Mouse (Mus musculus): Measurements from ENCODE around the gene Ung. TPM values are rescaled to one million over a fixed set of nuclear protein-coding genes. Genes with fewer than 3 reads are reported as not detected.

The Ung gene
- total RNA-seq, 2 experiments from 2014 or later = 3.3 to 5.3 TPM

DNA sequence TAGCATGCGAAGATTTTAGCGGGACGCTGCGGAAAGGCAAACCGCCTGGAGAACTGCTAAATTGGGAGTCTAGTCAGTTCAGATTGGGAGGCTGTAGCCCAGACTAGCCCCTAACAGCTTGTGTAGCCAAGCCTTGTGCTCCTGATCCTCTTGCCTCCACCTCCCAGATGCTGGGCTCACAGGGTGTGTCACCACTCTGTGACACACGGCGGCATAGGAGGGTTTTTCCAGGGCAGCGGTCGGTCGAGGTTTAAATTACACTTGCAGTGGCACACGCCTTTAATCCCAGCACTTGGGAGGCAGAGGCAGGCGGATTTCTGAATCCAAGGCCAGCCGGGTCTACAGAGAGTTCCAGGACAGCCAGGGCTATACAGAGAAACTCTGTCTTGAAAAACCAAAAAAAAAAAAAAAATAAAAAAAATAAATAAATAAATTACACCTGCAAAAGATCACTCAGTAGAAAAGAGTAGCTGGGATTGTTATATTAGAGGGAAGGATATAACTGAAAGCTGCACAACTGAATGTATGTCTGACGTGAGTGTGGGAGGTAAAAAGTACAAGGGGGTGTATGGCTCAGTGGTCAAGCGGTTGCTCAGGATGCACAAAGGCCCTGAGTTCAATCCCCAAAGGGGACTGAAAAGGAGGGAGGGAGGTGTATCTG, 506 bp upstream of the Ung start:
- intact Hi-C loops (cut with DNase I) = loop anchor here (10.0 kb wide), 1 partner anchor 175 kb away; no protein-coding TSS in a partner anchor
- no peak for DNase-seq (ENCODE audit: low spot score in 2 of 2)

DNA sequence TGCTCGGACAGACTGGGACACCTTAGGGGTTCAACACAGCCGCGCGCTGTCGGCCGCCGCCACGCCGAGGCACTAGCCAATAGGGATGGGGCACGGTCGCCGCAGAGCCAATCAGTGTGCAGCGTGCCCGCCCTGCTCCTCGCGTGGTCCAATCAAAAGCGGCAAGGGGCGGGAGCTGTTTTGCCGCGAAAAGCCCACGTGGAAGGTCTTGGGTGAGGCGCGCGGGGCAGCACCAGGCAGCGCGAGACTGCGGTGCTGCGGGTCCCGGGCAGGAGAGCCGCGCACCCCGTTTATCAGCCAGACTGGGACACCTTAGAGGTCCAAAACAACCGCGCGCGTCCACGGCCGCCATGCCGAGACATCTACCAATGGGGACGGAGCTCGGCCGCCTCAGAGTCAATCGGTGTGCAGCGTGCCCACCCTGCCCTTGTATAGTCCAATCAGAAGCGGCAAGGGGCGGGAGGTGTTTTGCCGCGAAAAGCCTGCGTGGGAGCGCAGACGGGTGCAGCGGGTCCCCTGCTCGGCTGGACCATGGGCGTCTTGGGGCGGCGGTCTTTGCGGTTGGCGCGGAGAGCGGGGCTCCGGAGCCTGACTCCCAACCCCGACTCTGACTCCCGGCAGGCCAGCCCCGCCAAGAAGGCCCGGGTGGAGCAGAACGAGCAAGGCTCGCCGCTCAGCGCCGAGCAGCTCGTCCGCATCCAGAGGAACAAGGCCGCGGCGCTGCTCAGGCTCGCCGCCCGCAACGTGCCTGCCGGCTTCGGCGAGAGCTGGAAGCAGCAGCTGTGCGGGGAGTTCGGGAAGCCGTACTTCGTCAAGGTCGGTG, 723 bp downstream of the Ung start:
- intact Hi-C loops (cut with DNase I) = loop anchor here (10.0 kb wide), 1 partner anchor 174 kb away; no protein-coding TSS in a partner anchor
- DNase-seq (ENCODE audit: low spot score in 2 of 2) = peak; percentile 93 to 94

DNA sequence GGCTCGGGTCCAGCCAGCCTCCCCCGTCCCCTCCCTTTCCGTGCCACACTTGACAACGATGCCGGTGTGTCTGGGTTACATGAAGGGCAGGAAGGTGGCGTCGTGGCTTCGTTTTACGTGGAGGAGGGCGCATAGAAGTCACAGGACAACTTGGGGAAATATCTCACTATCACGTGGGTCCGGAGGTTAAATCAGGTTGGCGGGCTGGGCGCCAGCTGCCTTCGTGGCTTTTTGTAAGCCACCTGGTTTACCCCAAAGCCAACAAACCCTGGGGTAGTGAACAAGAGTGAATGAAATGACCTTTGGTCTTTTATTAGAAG, 1.3 kb downstream of the Ung start:
- no peak for DNase-seq (ENCODE audit: low spot score in 2 of 2)
- intact Hi-C loops (cut with DNase I) = loop anchor here (10.0 kb wide), 1 partner anchor 173 kb away; no protein-coding TSS in a partner anchor

DNA sequence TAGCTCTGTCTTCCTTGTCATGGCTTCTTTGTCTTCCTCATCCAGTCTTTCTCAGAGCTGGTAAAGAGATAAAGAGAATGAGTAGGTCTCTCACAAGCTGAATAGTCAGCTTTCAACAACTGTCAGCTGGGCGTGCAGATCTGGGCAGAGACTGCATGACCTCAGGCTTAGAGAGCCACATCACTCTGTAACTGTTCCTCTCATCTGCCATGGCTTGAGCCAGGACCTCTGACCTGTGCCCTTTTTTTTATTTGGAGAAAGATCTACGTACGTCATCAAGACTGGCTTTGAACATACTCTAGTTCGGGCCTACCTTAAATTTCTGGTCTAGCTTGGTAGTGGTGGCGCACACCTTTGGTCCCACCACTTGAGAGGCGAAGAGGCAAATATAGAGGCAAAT, 2.7 kb downstream of the Ung start:
- intact Hi-C loops (cut with DNase I) = loop anchor here (10.0 kb wide), 1 partner anchor 172 kb away; no protein-coding TSS in a partner anchor

DNA sequence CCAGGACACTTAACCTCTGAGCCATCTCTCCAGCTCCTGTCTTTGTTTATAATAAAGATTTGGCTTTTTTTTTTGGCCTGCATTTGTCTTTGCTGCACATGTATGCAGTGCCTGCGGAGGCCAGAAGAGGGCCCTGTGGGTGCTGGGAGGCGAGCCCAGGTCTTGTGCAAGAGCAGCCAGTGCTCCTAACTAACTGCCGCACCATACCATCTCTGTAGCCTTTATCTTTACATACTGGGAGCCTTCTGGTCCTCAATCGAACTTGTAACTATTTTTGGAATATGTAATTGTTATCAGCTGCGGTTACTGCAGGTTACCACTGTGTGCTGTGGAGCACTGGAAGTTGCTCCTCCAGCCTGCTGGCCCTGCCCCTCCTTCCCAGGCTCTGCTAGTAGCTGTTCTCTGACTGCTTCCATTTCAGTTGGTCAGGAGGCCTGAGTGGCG, 3.9 kb downstream of the Ung start:
- no peak for DNase-seq (ENCODE audit: low spot score in 2 of 2)

More for the DNA sequence above, 2.7 kb downstream of the Ung start:
- DNase-seq (ENCODE audit: low spot score in 2 of 2) = no peak

DNA sequence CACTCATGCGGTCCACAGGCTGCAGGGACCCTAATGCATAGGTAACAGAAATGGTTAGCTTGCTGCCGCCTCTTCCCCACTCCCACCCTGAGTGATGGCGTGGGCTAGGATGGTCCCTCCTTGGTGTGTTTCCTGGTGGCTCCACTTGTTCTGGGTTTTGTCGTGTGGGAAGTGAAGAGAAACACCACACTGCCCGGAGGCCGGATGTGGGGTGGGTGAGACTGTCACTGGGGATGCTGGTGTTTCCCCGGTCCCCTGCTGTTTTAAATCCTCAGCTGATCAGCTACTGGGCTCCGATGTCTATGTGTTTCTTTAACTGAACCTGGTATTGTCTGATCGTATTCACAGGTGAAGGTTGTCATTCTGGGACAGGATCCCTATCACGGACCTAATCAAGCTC, 5.3 kb downstream of the Ung start:
- intact Hi-C loops (cut with DNase I) = loop anchor here (10.0 kb wide), 1 partner anchor 169 kb away; no protein-coding TSS in a partner anchor
- DNase-seq (ENCODE audit: low spot score in 2 of 2) = no peak

More for the DNA sequence above, 3.9 kb downstream of the Ung start:
- intact Hi-C loops (cut with DNase I) = loop anchor here (10.0 kb wide), 1 partner anchor 171 kb away; no protein-coding TSS in a partner anchor

DNA sequence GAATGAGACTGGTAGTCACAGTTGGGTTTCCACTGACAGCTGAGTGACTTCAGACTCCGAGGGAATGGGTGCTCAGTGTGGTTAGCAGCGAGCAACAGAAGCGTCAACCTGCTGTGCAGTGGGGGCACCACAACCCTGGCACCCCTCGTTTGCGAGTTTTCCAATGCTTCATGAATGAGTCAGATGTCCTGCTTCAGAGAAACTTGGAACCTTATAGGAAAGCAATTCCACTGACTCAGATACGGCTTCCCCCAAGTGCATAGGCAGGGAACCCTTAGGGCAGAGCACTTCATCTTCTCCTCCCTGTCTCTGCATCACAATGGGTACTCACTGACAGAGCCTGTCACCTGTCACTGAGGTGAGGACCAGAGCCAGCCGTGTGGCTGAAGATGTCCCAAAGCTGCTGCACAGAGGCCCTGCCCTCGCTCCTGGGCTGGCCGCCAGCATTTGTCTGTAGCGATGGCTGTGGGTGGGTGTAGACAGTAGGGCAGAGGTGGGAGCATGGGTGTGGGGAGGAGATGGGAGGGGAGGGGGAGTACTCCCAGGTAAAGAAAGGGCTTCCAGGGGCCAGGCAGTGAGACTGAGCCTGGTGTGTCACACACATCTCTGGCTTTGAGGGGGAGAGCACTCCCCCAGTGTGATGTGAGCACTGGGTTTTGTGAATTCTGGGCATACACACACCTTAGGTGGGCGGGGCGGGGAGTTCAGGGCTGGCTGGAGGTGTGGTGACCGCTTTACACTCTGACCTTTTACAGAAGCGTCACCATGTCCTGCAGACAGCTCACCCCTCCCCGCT, 7.5 kb downstream of the Ung start:
- intact Hi-C loops (cut with DNase I) = loop anchor here (10.0 kb wide), 1 partner anchor 167 kb away; no protein-coding TSS in a partner anchor
- DNase-seq (ENCODE audit: low spot score in 2 of 2) = no peak

DNA sequence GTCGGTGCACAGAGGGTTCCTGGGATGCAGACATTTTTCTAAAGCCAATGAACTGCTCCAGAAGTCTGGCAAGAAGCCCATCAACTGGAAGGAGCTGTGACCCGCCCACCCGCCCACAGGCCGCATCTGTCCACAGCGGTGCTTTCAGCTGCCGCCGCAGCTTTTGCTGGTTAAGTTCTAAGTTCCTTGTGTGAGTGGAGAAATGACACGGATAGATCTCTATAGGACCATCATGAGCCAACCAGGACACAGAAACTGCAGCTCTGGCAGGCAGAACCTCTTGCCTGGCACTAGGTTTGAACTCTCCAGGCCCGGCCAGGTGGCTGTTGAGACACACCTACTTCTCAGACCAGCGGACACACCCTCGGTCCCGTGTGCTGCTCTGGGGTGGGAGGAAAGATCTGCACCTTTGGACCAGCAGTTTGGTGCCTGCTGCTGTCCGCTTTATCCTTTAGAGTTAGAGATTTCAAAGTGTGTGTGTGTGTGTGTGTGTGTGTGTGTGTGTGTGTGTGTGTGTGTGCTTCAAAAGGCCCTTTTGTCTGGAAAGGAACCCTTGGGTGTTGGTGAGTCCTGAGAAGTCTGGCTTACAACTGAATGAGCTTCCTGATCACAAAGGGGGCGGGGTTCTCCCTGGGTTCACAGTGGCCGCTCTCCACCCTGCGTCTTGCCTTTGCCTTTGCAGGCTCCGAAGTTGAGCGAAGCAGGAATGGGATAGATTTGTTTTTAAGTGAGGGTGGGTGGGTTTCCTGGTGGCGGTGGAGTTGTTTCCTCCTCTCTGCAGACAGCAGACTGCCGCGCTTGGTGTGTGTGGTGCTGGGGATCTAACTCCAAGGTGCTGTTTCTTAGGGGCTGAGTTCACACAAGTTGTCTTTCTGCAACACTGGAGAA, 8.3 kb downstream of the Ung start:
- intact Hi-C loops (cut with DNase I) = loop anchor here (10.0 kb wide), 1 partner anchor 166 kb away; no protein-coding TSS in a partner anchor

DNA sequence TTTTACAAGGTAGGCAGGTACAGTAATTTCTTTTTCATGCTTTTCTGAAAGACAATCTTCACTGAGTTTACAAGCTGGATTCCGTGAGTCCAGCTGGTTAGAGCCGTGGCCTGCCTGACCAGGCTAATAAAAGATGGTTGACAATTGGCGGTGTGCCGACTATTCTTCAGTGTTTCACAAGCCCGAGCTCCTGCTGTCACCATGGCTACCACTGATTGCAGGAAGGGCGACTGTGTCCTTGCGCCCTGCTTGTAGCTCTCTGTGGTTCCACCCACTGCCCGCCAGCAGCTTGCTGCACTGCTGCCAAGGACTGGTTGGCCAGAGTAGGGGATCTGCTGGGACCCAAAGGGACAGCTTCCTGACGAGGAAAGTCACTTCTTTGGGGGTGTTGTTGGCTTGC, 9.0 kb downstream of the Ung start:
- intact Hi-C loops (cut with DNase I) = loop anchor here (10.0 kb wide), 1 partner anchor 166 kb away; no protein-coding TSS in a partner anchor

More for the DNA sequence above, 8.3 kb downstream of the Ung start:
- no peak for DNase-seq (ENCODE audit: low spot score in 2 of 2)

DNA sequence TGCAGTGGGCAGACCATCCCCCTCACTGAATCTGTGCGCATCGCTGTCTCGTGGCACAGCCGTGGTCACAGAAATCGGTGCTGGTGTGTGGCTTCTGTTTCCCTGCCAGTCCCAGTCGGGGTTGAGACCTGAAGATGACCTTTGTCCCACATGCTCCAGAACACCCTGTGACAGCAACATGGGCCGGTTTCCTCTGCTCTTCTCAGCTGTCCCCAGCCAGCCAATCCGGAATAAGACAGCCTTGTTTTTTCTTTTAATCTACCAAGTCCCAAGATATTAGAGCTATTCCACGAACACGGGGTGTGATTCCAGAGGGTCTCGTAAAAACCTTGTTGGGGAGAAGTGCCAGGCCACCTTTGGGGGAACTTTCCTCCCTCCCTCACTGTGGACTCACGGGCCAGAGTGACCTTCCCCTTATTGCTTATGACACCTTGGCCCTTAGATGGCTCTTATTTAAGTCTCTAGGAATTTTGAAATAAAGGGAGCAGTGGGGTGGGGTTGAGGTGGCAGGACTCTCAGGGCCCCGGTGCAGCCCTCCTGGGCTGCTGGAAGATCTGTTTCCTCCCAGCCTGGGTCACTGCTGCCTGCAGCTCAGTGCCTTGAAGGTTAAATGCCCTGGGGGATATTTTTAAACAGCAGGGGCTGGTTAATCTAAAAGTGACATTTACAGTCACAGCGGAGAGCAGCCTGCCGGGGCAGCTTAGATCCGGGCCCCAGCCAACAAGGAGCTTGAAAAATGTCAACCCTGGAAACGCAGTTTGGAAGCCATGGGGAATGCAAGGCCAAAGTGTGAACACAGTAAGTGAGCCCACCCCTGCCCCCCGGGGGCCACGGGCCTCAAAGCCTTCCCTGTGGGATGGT, 16.1 kb downstream of the Ung start, which contains the start of gene Acacb:
Gene Acacb (plus strand): TSS at position 508 of the 861 bp plus-strand sequence.
- intact Hi-C loops (cut with DNase I) = no loop called here
- DNase-seq (ENCODE audit: low spot score in 2 of 2) = no peak

More for the DNA sequence above, 9.0 kb downstream of the Ung start:
- DNase-seq (ENCODE audit: low spot score in 2 of 2) = peak; percentile 43 to 68

DNA sequence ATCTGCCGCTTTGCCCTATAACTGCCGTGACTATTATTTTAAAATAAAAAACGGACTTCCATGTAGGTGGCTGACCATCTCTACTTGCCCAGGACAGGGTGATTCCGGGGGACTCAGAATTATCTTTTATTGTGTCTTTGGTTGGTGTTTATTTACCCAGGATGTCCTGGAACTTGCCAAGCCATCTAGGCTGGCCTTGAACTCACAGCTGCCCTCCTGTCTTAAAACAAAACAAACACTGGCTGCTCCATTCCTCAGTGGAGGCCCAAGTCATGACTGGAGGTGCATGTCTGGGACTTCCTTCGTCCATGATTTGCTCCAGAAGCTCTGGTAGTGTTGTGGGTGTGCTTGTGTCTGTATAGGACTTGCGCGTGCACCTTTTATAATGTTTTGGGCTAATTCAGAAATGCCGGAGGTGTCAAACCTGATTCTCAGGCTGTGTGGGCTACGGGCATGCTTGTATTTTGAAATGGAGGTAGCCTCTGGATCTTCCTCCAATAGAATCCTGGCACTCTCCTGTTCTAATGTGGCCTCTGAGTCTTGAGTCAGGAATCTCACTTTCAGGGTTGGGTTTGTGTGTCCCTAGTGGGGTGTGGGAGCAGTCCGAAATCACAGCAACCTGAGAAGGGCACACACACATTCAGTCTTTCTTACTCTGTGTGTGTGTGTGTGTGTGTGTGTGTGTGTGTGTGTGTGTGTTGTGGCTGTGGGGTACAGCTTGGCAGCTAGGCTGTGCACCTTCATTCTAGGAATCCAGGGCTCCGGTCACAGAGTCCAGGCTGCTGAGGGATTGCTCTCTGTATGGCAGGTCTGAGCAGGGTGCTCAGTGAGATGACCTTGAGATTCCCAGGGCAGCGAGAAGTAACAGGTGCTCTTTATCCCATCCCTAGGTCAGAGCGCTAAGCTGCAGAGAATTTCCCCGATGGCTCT, 17.1 kb downstream of the Ung start:
- no peak for DNase-seq (ENCODE audit: low spot score in 2 of 2)
- intact Hi-C loops (cut with DNase I) = no loop called here

DNA sequence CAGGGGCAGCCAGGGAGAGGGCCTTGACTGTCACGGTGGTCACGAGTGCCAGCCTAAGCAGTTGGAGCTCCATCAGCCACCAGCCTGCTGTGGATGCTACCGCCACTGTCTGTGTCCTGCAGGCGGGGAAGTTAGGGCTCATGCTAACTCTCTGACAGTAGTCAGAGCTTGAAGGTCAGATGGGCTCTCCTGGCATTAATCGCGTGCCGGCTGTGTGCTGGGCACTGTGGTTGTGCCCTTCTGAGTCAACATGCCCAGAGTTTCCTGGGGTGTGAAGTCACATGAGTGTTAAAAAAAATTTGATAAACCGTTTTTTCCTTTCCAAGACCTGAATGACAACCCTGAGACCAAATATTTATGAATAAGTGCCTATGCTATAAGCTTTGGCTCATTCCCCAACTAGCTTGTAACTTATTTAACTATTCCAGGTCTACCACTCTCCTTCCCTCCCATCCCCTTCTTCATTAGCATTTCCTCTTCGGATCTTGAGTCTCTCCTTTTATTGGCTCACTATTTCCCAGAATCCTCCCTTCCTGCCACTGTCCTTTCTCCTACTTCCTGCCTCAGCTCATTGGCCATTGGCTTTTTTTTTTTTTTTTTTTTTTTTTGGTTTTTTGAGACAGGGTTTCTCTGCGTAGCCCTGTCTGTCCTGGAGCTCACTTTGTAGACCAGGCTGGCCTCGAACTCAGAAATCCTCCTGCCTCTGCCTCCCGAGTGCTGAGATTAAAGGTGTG, 22.3 kb downstream of the Ung start:
- DNase-seq (ENCODE audit: low spot score in 2 of 2) = no peak
- intact Hi-C loops (cut with DNase I) = no loop called here

DNA sequence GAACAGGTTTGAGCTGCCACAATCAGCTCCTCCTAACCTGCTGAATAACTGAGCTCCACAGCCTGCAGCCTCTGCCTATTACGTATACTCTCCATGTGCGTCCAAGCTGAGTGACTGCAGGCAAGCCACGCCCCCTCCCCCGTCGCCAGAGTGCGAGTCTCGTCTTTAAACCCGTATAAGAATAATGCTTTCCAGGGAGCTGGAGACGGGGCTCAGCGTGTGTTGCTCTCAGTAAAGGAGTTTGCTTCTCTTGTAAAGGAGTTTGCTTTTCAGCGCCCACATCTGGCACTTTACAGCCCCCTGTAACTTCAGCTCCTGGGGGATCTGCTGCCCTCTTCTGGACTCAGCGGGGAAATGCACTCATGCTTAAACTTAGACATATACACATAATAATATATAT, 23.3 kb downstream of the Ung start:
- DNase-seq (ENCODE audit: low spot score in 2 of 2) = no peak

DNA sequence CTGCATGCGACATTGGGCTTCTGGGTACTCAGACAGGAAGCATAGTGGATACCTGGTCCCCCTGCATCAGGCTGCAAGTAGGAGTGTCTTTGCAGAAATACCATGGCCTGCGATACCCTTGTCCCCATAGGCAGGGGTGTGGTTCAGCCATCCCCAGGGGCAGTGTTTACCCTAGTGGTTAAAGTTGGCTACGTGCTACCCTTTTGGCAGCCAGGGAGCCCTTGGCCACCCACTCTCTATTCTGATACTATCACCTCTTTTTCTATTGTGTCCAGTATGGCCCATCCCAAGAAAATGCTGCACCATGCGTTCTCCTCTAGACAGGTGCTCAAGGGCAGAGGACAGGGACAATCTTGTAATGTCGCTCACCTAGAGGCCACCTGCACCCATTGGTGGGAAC, 24.6 kb downstream of the Ung start:
- DNase-seq (ENCODE audit: low spot score in 2 of 2) = no peak
- intact Hi-C loops (cut with DNase I) = no loop called here

More for the DNA sequence above, 23.3 kb downstream of the Ung start:
- intact Hi-C loops (cut with DNase I) = no loop called here

DNA sequence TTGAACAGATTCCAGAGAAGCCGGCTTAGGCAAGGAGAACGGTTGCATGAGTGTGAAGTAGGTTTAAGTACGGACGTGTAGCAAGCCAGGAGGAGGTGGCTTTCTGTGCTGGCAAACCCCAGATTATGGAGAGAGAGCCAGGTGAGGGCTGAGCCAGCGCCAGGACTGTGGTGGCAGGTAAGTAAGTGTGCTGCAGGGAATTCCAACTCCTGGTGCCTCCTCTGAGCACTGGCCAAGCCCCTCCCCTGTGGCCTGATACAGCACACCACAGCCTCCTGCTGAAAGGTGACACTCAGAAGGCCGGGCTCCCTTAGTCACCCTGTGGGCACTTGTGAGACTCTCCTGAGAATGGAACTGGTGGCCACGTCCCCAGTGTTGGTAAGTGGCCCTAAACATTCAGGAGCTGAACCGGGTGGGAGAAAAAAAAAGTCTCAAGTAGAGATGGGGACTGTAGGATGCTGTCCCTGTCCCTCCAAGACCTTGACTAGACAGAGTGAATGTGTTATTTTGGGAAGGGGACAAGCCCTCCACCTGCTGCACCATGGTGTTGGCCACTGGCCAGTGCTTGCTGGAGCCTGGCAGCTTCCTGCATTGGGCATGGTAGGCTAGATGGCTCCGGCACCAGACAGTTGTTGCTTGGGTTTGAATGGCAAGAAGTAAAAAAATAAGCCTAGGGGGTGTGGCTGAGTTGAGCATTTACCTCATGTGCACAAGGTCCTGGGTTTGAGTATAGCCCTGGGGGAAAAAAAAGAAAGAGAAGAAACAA, 25.2 kb downstream of the Ung start:
- no peak for DNase-seq (ENCODE audit: low spot score in 2 of 2)
- intact Hi-C loops (cut with DNase I) = no loop called here

All from left cerebral cortex, postnatal 36 days (tissue).